Mouse (Mus musculus) neural tube, embryonic 14.5 days (tissue): ENCODE measurements around the gene Ppp1r13b. TPM values are rescaled to one million over a fixed set of nuclear protein-coding genes. Genes with fewer than 3 reads are reported as not detected.

Experiments used
- ATAC-seq: fragments of 200-750 bp; cut with Nextera tagmentation; 2 replicates; pipeline ENCODE4 v1.8.0; 2017; ENCODE audit warnings: low read depth, mild to moderate bottlenecking, moderate TSS enrichment, moderate library complexity
- H3K27ac ChIP-seq: fragments of 300-500 bp; sonication (generic); 2 replicates; pipeline ENCODE4 v1.5.1; 2014; ENCODE audit warnings: low read depth, mild to moderate bottlenecking, control low read depth, low read length, moderate library complexity, mixed read lengths
- H3K27me3 ChIP-seq: fragments of 300-500 bp; sonication (generic); 2 replicates; pipeline ENCODE4 v1.6.1; 2014; ENCODE audit warnings: low read length; ENCODE audit not compliant: control insufficient read depth, insufficient read depth
- H3K36me3 ChIP-seq: fragments of 300-500 bp; sonication (generic); 2 replicates; pipeline ENCODE4 v1.6.1; 2014; ENCODE audit warnings: low read length, mixed read lengths; ENCODE audit not compliant: control insufficient read depth, insufficient read depth
- H3K4me1 ChIP-seq: fragments of 300-500 bp; sonication (generic); 2 replicates; pipeline ENCODE4 v1.6.1; 2014; ENCODE audit warnings: low read length; ENCODE audit not compliant: control insufficient read depth, insufficient read depth
- H3K4me2 ChIP-seq: fragments of 300-500 bp; sonication (generic); 2 replicates; pipeline ENCODE4 v1.6.1; 2014; ENCODE audit warnings: mild to moderate bottlenecking, low read depth, low read length, control low read depth
- H3K4me3 ChIP-seq: fragments of 300-500 bp; sonication (generic); 2 replicates; pipeline ENCODE4 v1.5.1; 2014; ENCODE audit warnings: low read depth, low read length, control low read depth, mixed read lengths
- H3K9ac ChIP-seq: fragments of 300-500 bp; sonication (generic); replicated peaks from 2 replicates; pipeline ENCODE4 v1.6.1; 2014; ENCODE audit warnings: low read depth, mild to moderate bottlenecking, control low read depth, low read length, mixed read lengths
- H3K9me3 ChIP-seq: fragments of 300-500 bp; sonication (generic); 2 replicates; pipeline ENCODE4 v1.6.1; 2016; ENCODE audit warnings: low read length; ENCODE audit not compliant: control insufficient read depth
- WGBS: fragments of 180-500 bp; shearing (Covaris S2); extraction: QIAGEN DNeasy Blood & Tissue Kit; methylation state at CpG from one replicate; pipeline ENCODE4 v1.1.7; 2014; 5-methylcytosine and 5-hydroxymethylcytosine counted together
- polyA plus RNA-seq: library from polyadenylated mRNA; unstranded; fragments of >200 nt; fragmentation: Nextera tagmentation; extraction: Ambion mirVana; gene quantifications from 2 replicates; pipeline ENCODE4 v1.2.1, GENCODE M21; 2014

The Ppp1r13b gene
- polyA plus RNA-seq, 1 experiment from 2014 or later: 40.1 TPM

- Histone ChIP-seq H3K9me3 (no peaks in the 10 kb centered on the region), H3K27me3 (no peaks in the 10 kb centered on the region), H3K4me1 (no peaks in the 10 kb centered on the region), H3K4me3 (no peak overlapping the region), H3K4me2 (no peak overlapping the region), H3K27ac (no peak overlapping the region), H3K9ac (no peak overlapping the region), H3K36me3 (peaks cover 78% of the 10 kb centered on the region)
- no peak for ATAC-seq
- 91% methylated on average over 7 of the region's 7 CpGs for WGBS
These were observed 117.3 kb downstream of the Ppp1r13b start for GRCm38 (mm10) chr12:111790631-111791030.

GRCm38 (mm10) chr12:111790090-111790489, 117.8 kb downstream of the Ppp1r13b start:
- WGBS: 97% methylated on average over 5 of the region's 5 CpGs
- ATAC-seq: no peak
- Histone ChIP-seq H3K36me3 (peaks cover 82% of the 10 kb centered on the region), H3K27ac (no peak overlapping the region), H3K9me3 (no peaks in the 10 kb centered on the region), H3K4me2 (no peak overlapping the region), H3K4me3 (no peak overlapping the region), H3K9ac (no peak overlapping the region), H3K4me1 (no peaks in the 10 kb centered on the region), H3K27me3 (no peaks in the 10 kb centered on the region)

GRCm38 (mm10) chr12:111787015-111787414, 120.9 kb downstream of the Ppp1r13b start:
- Histone ChIP-seq H3K9me3 (no peaks in the 10 kb centered on the region), H3K4me2 (no peak overlapping the region), H3K36me3 (peaks cover 74% of the 10 kb centered on the region), H3K4me3 (no peak overlapping the region), H3K9ac (no peak overlapping the region), H3K4me1 (no peaks in the 10 kb centered on the region), H3K27ac (no peak overlapping the region), H3K27me3 (no peaks in the 10 kb centered on the region)
- ATAC-seq: no peak
- 94% methylated on average over 6 of the region's 6 CpGs for WGBS

- Histone ChIP-seq H3K4me2 (no peak overlapping the region), H3K4me3 (no peak overlapping the region), H3K9me3 (no peaks in the 10 kb centered on the region), H3K27ac (no peak overlapping the region), H3K27me3 (no peaks in the 10 kb centered on the region), H3K36me3 (peaks cover 77% of the 10 kb centered on the region), H3K4me1 (no peaks in the 10 kb centered on the region), H3K9ac (no peak overlapping the region)
- no peak for ATAC-seq
- WGBS: 73% methylated on average over 14 of the region's 15 CpGs
These were observed 122.7 kb downstream of the Ppp1r13b start for GRCm38 (mm10) chr12:111785174-111785573.

- ATAC-seq: no peak
- 95% methylated on average over 1 of the region's 1 CpGs for WGBS
- no peak overlapping the region for H3K9ac ChIP-seq
- no peaks in the 10 kb centered on the region for H3K27me3 ChIP-seq
- no peak overlapping the region for H3K27ac ChIP-seq
- H3K36me3 ChIP-seq: peaks cover 82% of the 10 kb centered on the region
- H3K4me2 ChIP-seq: no peak overlapping the region
- no peak overlapping the region for H3K4me3 ChIP-seq
- no peaks in the 10 kb centered on the region for H3K9me3 ChIP-seq
- H3K4me1 ChIP-seq: no peaks in the 10 kb centered on the region
These were observed 128.4 kb downstream of the Ppp1r13b start for GRCm38 (mm10) chr12:111779544-111779943.

Other genes with a start within 250 kb of the Ppp1r13b start
- gene Ckb, start 235.8 kb downstream of the Ppp1r13b start, polyA plus RNA-seq: 1,430 and 1,628 TPM in 2 replicates
- 4.3 and 5.0 TPM in 2 replicates for gene Trmt61a, start 230.0 kb downstream of the Ppp1r13b start, polyA plus RNA-seq
- gene Bag5, start 194.9 kb downstream of the Ppp1r13b start, polyA plus RNA-seq: 68.1 and 71.8 TPM in 2 replicates
- 65.7 and 69.6 TPM in 2 replicates for gene Apopt1, start 194.8 kb downstream of the Ppp1r13b start, polyA plus RNA-seq
- gene Klc1, start 149.3 kb downstream of the Ppp1r13b start, polyA plus RNA-seq: 598 and 669 TPM in 2 replicates
- 2.9 and 3.4 TPM in 2 replicates for gene Xrcc3, start 94.2 kb downstream of the Ppp1r13b start, polyA plus RNA-seq
- gene Zfyve21, start 93.9 kb downstream of the Ppp1r13b start, polyA plus RNA-seq: 30.5 and 39.6 TPM in 2 replicates
- 737 and 896 TPM in 2 replicates for gene Atp5mpl, start 58.9 kb upstream of the Ppp1r13b start, polyA plus RNA-seq
- 0.17 and 0.89 TPM in 2 replicates for gene Tdrd9, start 63.4 kb upstream of the Ppp1r13b start, polyA plus RNA-seq
- not detected in 2 replicates for gene Rd3l, start 73.2 kb upstream of the Ppp1r13b start, polyA plus RNA-seq
- 0.23 and 0.26 TPM in 2 replicates for gene Aspg, start 198.6 kb upstream of the Ppp1r13b start, polyA plus RNA-seq
- 3.5 and 4.4 TPM in 2 replicates for gene Kif26a, start 238.1 kb upstream of the Ppp1r13b start, polyA plus RNA-seq